Mouse (Mus musculus) gastrocnemius, postnatal 36 days (tissue): ENCODE measurements around the gene Ifnl3. TPM values are rescaled to one million over a fixed set of nuclear protein-coding genes. Genes with fewer than 3 reads are reported as not detected.

ENCODE experiments used
- microRNA-seq, 2 experiments: library from miRNA; unstranded; fragments of <30 nt; microRNA quantifications; one replicate each; pipeline ENCODE4 v1.2.0; 2021
- total RNA-seq, 2 experiments: library from RNA; stranded (reverse); gene quantifications; 2 replicates each; pipeline ENCODE4 v1.2.3; 2021

Gene Ifnl3
- total RNA-seq, 2 experiments from 2014 or later, result not detected

Small RNA genes within 50 kb of the gene (microRNA-seq; reads per million reads assigned to microRNA genes)
- 0 reads per million in 2 experiments for gene Mir7049

Other genes starting within 250 kb of the Ifnl3 start
- gene Eid2b, start 245.1 kb upstream of the Ifnl3 start, total RNA-seq, result 1 to 10 TPM; 5.2 to 5.9 TPM
- not detected for gene Selenov, start 231.7 kb upstream of the Ifnl3 start, total RNA-seq
- not detected for gene Dll3, start 220.6 kb upstream of the Ifnl3 start, total RNA-seq
- 10 to 100 TPM; 41.9 to 42.5 TPM for gene Timm50, start 210.8 kb upstream of the Ifnl3 start, total RNA-seq
- 10 to 100 TPM; 52.0 to 61.4 TPM for gene Supt5, start 184.1 kb upstream of the Ifnl3 start, total RNA-seq
- gene Rps16, start 172.2 kb upstream of the Ifnl3 start, total RNA-seq, result 100 to 1,000 TPM; 298 to 415 TPM
- 1 to 10 TPM; 4.7 to 7.8 TPM for gene Plekhg2, start 150.2 kb upstream of the Ifnl3 start, total RNA-seq
- gene Zfp36, start 142.6 kb upstream of the Ifnl3 start, total RNA-seq, result 10 to 100 TPM in 1 of 2 experiments, 1 to 10 TPM in 1; 6.1 to 20.5 TPM
- 10 to 100 TPM; 19.1 to 22.1 TPM for gene Med29, start 130.1 kb upstream of the Ifnl3 start, total RNA-seq
- 10 to 100 TPM; 27.0 to 27.6 TPM for gene Paf1, start 129.9 kb upstream of the Ifnl3 start, total RNA-seq
- gene Gmfg, start 85.4 kb upstream of the Ifnl3 start, total RNA-seq, result 1 to 10 TPM; 2.2 to 4.4 TPM
- under 1 TPM; 0.20 to 0.30 TPM for gene Lrfn1, start 70.9 kb upstream of the Ifnl3 start, total RNA-seq
- gene Ifnl2, start 12.4 kb upstream of the Ifnl3 start, total RNA-seq, result not detected
- gene Sycn, start 18.0 kb downstream of the Ifnl3 start, total RNA-seq, result not detected
- gene Nccrp1, start 24.4 kb downstream of the Ifnl3 start, total RNA-seq, result not detected
- 10 to 100 TPM; 11.6 to 13.9 TPM for gene Samd4b, start 75.3 kb downstream of the Ifnl3 start, total RNA-seq
- 1 to 10 TPM; 1.8 to 2.5 TPM for gene Pak4, start 75.3 kb downstream of the Ifnl3 start, total RNA-seq
- gene Acp7, start 108.5 kb downstream of the Ifnl3 start, total RNA-seq, result not detected
- under 1 TPM; 0.59 to 0.69 TPM for gene Fbxo27, start 170.0 kb downstream of the Ifnl3 start, total RNA-seq
- 1 to 10 TPM; 3.9 to 5.4 TPM for gene Fbxo17, start 194.0 kb downstream of the Ifnl3 start, total RNA-seq
- 10 to 100 TPM; 33.5 to 34.6 TPM for gene Mrps12, start 219.0 kb downstream of the Ifnl3 start, total RNA-seq
- 10 to 100 TPM; 14.6 to 16.0 TPM for gene Sars2, start 219.2 kb downstream of the Ifnl3 start, total RNA-seq
- gene Ccer2, start 233.3 kb downstream of the Ifnl3 start, total RNA-seq, result not detected
- 10 to 100 TPM; 85.5 to 86.4 TPM for gene Sirt2, start 243.9 kb downstream of the Ifnl3 start, total RNA-seq
- 10 to 100 TPM; 20.5 to 30.2 TPM for gene Nfkbib, start 244.7 kb downstream of the Ifnl3 start, total RNA-seq